Mouse (Mus musculus): Measurements from ENCODE around the gene Nat10.

- TF ChIP-seq CTCF (IDR thresholded peaks at IDR 0.05; ENCODE audit: low read depth, low read length) (no peak), POLR2A (IDR thresholded peaks at IDR 0.05; ENCODE audit: extremely low read depth, insufficient read depth, low read length) (no peak)
Observed at GRCm38 (mm10) chr2:103678433-103678832, 82.6 kb downstream of the Nat10 start.
